Mouse (Mus musculus) thymus, postnatal 4 days (tissue): ENCODE results near the gene Ckap2.
A peak's percentile ranks its signal among the peaks of the same experiment; 100 is the strongest.
"Not testable (repeated sequence)": the region's sequence is repeated elsewhere in the genome, so short reads cannot be mapped to it uniquely, and the experiment has no call there.

Source experiments
- DNase-seq: peaks from one replicate; pipeline ENCODE4 v3.0.0; 2021

Gene Ckap2

DNA sequence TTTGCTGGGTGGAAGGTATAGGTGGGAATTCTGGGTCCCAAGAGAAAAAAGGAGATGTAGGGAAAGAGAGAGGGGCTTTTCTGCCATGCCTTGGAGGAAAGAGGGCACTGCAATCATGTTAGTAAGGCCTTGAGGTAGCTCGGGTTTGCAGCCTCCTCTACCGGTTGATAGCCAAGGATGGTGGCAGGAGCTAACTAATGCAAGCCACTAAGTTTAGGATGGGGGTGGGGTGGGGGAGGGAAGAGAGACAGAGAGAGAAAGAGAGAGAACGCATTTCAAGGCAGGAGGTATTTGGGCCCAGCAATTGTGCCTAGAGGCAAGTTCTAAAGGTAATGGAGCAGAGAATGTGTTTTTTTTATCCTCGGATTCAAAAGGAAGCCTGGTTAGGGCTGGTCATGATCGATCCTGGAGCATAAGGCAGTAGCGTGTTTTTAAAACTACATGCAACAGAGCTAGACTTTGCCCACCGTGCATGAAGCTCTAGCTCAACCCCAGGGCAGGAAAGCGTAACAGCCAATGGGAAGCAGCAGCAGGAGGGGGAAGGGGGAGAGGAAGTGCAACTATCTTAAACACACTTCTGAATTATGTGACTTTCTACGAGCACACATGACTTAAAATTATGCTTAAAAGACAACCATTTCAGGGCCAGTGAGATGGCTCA, 37.8 kb downstream of the Ckap2 start:
- DNase-seq = no peak

DNA sequence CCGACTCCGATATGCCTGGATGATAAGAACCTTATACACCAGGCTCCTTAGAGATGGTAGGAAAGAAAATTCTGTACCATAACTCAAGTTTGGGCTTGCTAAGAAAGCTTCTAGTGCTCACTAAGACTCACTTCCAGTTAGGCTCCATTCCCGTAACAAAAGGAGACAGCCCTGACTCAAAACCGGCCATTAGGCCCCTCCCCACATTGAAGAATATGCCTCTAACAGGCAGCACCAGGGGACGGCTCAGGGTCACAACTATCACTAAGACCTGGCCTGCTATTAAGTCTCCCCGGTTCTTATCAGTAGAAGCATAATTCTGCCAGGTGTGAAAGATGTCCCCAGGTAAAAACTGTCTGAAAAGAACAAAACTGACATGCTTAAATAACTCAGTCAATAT, 39.8 kb downstream of the Ckap2 start:
- no peak for DNase-seq

DNA sequence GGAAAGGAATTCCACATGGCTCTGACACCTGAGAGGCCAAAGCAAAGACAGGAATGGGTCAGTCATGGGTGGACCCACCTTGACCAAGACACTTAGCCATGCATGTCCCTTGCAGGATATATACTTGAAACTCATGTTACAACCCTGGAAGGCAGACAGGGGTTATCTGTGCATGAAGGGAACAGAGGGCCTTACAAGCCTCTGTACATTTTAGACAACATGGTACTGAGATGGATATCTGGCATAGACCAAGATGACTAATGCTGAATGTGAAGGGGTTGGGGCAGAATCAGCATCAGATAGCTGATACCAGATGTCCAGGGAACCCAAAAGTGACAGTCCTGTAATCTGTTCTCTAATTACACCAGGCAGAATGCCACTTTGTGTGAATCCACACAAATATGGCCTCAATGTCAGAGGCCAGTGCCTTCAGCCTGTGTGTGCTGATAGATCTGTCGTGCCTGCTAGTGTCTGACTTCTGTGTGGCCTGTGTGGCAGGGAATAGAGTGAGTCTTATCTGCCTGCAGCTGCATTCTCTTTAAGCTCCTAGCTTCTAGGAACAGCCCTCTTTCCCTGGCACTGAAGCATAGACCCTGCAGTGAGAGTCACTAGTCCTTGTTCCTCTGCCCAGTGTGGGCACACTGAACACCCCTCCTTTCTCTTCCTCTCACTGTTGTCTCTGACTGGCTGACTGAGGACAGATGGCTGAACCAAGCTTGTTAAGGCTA, 41.7 kb downstream of the Ckap2 start:
- no peak for DNase-seq

DNA sequence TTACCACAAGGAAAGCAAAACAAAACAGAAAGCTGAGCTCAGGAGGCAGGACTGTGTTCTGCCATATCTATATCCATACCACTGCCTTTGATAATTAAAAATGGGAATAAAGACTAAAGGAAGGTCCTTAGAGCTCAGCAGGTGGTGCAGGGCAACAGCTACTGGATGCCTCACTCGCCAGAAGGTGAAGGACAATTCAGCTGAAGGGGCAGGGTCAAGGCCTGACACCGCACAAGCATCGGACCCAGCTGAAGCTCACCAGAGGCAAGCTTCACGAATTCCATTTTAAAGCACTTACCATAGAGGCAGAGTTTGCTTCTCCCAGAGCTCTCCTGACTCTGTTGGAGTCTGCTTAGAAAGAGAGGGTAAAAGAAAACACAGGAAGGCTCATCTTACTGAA, 43.0 kb downstream of the Ckap2 start:
- DNase-seq = no peak

DNA sequence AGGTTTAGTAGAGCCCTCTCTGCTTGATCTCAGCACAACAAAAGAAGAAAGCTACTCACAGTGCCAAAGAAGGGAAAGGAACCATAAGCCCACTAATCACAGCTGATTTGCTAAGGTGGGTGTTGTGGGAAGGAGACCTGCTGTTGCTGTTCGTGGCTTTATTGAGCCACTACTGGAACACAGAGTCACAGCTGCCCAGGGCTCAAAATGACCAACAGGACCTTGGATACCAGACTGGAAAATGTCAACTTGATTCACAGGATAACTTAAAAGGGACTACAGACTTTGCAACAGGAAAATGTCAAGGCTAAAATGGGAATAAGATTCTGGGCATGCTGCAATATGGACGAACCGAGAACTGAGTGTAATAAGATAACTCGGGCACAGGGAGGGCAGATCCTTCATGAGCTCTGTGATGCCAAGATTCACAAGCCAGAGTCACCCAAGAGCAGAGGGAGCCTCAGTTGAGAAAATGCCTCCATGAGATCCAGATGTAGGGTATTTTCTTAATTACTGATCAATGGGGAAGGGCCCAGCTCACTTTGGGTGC, 43.7 kb downstream of the Ckap2 start:
- no peak for DNase-seq

DNA sequence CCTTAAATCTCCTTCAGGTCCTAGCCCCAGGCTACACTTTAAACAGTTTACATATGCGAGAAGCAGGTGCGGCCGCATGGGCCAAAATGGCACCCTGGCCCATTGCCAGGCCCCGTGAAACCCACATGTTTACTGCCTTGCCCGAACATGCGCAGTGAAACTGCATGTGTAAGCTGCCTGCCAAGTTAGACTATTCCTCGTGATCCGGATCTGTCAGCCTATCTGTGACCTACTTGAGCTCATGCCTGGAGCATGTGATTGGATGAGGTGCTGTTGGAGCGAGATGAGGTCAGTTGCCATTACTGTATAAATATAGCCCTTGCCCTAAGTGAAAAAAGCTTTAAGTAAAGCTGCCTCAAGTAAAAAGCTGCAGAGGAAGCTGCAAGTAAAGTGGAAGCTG, 49.2 kb downstream of the Ckap2 start:
- not testable (repeated sequence) for DNase-seq

DNA sequence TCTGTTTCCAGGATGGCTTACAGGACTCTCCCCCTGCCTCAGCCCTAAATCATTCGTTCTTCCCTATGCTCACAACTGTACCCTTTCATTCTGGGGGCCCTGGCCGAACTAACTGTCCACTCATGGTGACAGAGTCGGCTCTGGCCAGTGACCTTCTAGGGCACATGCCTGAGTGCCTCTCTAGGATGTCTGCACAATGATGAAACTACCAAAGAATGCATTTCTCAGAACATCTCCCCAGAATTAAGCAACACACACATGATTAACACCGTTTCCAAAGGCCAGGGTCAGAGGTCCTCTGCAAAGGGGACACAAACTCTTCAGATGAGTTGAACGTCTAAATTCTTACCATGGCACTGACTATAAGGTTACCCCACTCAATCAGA, 50.9 kb downstream of the Ckap2 start:
- no peak for DNase-seq

DNA sequence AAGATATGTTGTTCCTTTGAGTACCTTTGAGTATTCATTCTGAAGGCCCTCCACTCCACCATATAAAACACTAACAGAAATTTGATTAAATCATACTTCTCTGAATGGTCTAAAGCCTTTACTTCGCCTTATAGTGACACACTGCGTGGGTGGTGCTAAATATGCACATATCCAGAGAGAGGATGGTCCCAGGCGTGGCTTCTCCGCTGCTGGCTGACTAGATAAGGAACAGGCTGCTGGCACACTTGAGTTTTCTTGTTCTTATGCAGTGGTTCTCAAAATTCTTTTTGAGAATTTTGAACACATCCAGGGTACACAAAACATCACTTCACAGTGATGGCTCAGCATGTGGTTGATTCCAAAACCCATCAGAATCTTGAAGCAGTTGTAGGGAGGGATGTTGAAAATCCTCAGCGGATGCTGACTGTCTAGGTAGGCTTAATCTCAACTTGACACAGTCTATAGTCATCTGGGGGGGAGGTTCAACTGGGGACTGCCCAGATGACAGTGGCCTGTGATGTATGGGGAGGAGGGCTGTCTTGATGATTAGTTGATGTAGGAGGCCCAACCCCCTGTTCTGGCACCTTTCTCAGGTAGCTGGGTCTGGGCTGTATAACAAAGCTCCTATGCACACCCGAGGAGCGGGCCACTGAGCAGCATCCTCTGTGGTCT, 51.4 kb downstream of the Ckap2 start:
- no peak for DNase-seq

DNA sequence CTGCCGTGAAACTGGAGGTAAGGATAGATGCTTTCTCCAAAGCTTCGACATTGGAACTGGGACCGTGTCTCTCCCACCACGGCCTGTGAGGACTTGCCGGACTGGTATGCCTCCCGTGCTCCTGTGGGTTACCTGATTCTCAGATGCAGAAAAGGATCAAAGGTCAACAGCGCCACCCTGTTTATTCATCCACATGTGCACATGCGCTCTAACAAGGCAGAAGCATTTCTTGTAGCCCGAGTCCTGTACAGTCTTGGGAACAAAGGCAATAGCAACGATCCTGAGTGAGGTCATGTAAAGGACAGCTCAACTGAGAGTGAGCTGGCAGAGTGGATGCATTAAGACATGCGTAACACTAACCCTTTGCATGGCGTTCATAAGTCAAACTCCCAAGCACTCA, 53.6 kb downstream of the Ckap2 start:
- no peak for DNase-seq

DNA sequence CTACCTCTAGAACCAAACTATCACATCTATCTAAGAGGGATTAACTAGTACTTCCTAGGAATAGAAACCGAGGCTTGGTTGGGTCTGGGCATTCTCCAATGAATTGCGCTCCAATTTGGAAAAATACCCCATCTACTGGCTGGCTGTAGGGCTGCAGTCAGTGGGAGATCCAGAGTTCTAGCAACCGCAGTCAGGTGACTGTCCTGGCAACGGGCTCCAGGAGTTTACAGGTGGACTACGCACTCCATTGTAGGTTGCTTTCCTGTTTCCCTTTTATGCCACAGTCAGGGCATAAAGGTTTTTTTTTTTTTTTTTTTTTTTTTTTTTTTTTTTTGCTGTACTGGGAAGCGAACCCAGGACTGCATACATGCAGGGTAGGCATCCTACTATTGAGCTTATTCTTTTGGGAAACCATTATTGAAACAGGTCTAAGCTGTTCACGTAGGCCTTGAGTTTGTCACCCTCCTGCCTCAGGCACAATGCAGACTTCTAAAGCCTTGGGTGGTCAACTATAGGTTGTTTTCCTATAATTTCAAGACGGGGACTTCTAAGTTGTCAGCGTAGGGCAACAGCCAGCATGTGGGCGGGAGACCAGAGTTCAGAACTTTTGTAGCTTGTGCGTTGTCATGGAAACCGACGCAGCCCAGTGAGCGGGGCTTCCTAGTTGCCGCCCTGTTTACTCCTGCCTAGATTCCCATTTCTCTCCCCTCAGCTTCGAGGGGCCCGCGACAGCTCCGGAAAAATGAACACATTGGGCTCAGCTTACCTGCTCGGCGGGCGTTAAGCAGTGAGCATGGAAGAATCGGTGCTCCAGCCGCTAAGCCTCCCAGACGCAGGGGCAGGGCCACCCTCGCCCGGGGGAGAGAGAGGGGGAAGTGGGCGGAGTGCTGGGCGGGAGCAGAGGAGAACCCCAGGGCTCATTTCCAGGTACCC, 61.1 kb downstream of the Ckap2 start, which contains the start of gene Nek5:
TSS of gene Nek5 (minus strand) at position 834 of the 933 bp plus-strand sequence.
- peak; percentile 34 for DNase-seq
